Mouse (Mus musculus) gastrocnemius, postnatal 36 days (tissue): ENCODE results near the gene Nudt7. TPM values are rescaled to one million over a fixed set of nuclear protein-coding genes. Genes with fewer than 3 reads are reported as not detected.

Experiments
- DNase-seq, 2 experiments: peaks; one replicate each; pipeline ENCODE4 v3.0.0; 2022
- intact Hi-C: fragments of 180-260 bp; cut with DNase I; formaldehyde crosslinking; loops from one replicate; pipeline ENCODE4 v1.15.1; 2025
- long read RNA-seq, 2 experiments: library from polyadenylated mRNA; stranded (forward); transcript quantifications; one replicate each; pipeline ENCODE4 v2.0.0; 2021
- total RNA-seq, 2 experiments: library from RNA; stranded (reverse); gene quantifications; 2 replicates each; pipeline ENCODE4 v1.2.3; 2021

Nudt7 gene
- total RNA-seq = 10 to 100 TPM; 23.8 to 40.2 TPM
- long read RNA-seq, experiment 1, transcript Nudt7-202 (4 exons, 3,543 nt) = major isoform, 20 of 32 reads
- long read RNA-seq, experiment 1, partial matches to known transcripts = 1 of 32 reads
- long read RNA-seq, experiment 1, other reads (novel, unspliced or antisense) = 7 of 32 reads
- long read RNA-seq, experiment 2, transcript Nudt7-202 (4 exons, 3,543 nt) = major isoform, 58 of 74 reads
- long read RNA-seq, experiment 2, partial matches to known transcripts = 7 of 74 reads
- long read RNA-seq, experiment 2, other reads (novel, unspliced or antisense) = 1 of 74 reads

DNA sequence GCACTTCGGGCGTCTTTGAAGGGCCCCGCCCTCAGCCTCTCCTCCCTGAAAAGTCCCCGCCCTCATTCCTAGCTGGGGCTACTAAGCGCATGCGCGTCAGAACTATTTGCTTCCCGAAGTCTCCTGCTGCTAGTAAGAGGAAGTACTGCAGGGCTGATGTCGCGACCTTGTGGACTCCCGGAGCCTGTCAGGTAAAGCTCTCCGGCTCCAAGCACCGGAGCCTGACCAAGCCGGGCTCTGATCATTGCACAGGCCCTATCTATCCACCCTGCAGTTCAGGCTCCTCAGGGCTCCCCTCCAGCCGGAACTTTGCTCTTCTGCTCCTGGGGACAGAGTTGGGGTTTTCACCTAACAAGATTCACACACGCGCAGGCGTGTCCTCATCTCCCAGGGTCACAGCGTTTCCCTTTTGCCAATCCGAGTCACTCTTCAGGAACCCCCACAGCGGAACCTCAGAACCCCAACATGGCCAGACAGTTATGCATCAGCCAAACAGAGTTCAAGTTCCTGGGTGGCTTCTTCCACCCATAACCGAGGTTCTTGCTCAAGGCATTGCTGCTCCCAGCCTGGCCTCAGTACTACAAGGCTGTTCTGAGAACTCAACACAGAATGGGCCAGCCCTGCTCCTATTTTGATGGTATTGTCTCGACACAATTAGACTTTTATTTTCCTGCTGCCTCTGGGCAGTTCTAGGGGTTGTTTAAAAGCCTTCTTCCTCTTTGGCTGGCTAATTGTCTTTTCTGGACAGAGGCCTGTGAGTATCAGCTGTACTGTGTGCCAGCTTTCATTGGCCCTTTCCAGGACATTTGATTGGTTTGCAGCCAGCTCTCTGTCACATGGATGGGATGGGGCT, at the start of gene Nudt7:
Nudt7 (plus strand) TSS at position 48 of the 853 bp plus-strand sequence.
- intact Hi-C loops = no loop called here
- DNase-seq = peak; percentile 80 to 85

DNA sequence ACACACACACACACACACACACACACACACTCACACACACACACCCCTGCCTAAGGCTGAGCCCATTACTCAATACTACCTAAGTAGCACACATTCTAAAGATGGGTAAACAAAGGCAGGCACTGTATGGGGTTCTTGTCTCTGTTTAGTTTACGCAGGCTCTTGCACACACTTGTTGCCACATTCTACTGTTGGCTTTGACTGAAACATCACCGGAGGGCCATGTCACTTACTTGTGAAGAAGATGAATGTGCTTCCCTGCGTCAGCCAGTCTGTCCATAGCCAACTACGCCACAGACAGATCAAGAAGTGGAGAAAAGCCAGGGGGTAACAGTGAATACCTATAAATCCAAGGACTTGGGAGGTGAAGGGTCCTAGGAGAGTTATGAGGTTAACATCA, 45.4 kb upstream of the Nudt7 start:
- intact Hi-C loops = no loop called here
- no peak for DNase-seq

DNA sequence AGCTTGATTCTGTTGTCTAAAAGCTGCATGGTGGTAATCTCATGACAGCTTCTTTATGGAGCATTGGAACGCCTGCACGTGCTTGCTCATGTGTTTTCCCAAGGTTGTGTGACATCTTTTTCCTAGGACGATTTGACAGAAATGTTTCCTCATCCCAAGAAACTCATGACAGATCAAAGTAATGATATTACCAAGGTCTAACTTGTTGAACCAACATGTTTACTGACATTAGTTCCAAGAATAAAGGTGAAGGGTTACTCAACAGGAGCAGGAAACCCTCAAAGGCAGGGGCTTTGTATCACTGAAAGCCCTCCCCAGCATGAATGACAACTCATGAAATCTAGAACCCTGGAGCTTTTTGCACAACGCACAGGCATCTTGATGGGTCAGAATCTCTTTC, 42.6 kb upstream of the Nudt7 start:
- DNase-seq = no peak
- intact Hi-C loops = no loop called here

DNA sequence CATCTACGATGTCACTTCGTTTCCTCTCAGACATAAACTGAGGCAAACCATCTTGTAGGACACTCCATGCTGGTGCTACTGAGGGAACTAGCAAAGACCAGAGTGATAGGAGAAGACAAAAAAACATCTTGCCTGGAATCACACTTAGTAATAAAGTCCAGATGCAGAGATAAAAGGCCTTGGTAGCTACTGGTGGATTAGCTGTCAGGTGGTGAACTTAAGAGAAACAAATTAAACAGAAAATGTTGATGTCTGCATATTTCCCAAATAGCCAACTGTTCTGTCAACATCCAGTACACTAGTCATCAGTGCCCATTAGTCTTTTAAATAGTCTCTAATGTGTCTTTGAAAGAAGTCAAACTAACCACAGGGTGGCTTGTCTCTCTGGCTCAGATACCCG, 40.0 kb upstream of the Nudt7 start:
- intact Hi-C loops = no loop called here
- no peak for DNase-seq

DNA sequence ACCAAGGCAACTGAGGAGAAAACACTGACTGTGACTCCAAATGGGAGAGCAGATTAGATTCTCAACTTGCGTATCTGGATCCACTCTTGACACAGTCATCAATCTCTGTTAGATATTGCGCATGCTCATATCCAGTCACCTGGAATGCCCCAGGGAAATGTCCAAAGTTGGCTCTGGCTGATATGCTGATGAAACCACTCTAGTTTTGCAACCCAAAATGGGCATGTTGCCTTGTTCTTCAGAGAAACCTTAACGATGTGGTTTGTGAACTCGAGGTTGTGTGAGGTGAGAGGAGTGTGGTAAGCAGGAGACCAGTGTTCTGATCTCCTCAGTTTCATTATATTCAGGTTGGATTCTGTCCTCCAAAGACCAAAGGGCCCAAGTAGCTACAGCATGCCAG, 38.8 kb upstream of the Nudt7 start:
- intact Hi-C loops = no loop called here
- DNase-seq = no peak

DNA sequence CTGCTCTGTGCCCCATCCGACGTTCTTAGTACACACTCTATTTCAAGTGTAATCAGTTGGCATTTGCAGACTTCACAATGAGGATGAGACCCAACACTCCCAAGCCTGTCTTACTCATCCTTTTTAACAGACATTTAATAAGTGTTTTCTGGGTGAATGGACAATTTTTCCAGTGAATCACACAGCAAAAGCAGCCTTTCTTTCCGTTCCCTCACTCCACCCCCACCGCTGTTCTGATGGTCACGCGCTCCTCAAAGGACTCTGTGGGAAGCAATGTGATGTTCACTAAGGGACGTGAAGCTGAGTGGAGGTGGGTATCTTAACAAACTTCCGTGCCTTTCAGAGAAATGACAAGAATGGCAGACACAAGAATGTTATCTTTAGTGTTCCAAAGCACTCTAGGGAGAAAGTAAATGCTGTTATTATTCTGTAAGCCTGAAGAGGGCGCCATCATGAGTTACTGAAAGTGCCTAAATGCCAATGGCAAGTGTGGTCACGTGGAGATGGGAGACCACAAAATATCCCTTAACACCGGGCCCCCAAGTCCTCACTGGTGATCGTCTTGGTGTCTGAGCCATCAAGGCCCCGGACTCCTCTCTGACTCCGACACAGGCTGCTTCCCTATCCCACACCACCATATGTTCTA, 32.7 kb upstream of the Nudt7 start:
- intact Hi-C loops = no loop called here
- no peak for DNase-seq

DNA sequence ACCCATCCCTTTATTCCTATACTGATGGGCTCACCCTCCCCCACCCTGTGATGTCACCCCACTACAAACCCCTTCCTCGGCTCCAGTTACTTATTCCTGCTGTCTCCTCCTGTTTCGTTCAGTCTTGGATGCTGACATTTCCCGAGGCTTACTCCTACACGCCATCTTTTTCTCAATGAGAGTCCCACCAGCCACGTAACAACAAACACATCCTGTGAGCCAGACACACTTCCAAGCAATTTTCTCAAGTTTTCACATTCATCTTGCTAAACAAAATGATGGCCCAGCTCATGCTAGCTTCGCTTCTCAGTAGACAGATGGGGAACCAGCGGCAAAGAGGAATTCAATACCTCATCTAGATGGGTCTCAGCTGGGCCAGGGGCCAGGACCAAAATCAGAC, 30.0 kb upstream of the Nudt7 start:
- intact Hi-C loops = no loop called here
- DNase-seq = no peak

DNA sequence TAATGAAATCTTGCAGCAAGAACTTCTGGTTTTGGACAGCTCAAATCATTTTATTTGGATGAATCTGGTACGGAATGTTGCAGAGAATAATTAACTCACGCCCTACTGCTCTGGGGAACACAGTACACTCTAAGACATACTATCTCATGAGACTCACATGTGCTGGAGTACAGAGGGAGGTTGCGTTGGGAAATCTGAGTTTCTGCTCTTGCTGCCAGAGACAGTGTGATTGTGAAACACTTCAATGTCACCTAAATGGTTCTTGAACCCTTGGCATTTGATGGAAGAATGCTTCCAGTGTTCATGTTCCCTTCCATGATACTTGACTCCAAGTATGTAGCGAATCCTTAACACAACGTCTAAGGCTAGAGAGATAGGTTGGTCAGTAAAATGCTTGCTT, 27.4 kb upstream of the Nudt7 start:
- intact Hi-C loops = no loop called here

DNA sequence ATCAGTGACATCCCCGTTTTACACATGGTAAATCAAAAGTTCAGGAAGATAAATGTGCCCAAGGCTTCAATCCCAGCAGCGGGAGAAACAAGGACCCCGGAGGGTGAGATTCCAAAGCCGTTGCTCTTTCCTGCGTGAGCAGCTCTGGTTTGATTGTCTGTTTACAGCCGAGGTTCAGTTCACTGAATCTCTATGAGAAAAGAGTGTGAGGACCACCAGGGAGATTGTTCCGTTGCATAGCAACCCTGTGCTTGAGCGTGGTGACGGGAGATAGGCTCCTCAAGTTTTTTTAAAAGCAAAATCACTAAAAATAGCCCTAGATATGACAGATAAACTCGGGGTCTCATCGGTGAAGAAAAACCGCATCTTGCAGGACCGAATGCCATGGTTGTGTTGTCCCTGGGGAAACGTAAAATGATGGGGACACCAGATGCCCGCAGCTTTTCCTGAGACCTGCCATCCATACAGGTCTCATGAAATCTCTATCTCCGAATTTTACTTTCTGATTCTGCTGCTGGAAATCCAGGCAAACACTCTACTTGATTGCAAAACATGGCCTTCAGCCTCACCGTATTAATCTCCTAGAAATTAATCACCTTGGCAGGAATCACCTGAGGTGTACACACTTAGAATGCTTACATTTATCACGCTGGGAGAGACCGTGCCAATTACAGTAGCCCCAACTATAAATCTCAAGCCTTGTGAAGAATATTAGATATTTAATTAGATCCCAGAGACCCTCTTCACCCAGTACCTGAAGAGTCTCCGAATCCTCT, 23.8 kb upstream of the Nudt7 start:
- intact Hi-C loops = no loop called here
- no peak for DNase-seq

More for the DNA sequence above, 27.4 kb upstream of the Nudt7 start:
- no peak for DNase-seq

DNA sequence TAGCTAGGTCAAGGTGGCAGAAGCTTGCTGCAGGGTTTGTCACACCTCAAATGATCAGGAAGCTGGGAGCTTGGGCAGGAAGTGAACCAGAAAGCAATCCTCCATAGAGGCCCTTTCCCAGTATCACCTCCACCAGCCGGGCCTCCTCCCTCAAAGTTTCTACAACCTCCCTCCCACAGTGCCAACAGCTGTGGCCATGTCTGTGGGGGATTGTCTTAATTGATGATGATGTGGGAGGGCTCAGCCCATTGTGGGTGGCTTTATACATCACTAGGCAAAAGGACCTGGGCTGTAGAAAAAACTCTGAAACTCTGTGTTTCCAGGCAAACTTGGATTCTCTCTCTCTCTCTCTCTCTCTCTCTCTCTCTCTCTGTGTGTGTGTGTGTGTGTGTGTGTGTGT, 18.3 kb upstream of the Nudt7 start:
- intact Hi-C loops = no loop called here

DNA sequence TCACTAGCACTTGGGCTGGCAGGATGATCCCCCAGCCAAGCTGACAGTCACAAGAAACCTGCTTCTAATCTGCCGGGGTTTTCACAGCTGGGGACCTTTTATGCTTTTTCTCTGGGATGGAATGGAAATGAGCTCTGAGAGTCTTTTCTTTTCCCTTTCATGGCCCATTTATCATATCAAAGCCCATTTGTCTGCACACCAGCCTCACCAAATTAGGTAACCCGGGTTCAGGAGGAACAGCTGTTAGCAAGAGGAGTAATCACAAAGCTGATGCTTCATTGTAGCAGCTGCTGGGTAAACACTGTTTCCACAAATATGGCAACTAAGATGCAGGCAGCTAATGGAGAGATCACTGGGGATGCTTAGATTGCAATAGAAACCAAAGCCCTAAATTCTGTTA, 17.3 kb upstream of the Nudt7 start:
- DNase-seq = no peak
- intact Hi-C loops = no loop called here

More for the DNA sequence above, 18.3 kb upstream of the Nudt7 start:
- no peak for DNase-seq

DNA sequence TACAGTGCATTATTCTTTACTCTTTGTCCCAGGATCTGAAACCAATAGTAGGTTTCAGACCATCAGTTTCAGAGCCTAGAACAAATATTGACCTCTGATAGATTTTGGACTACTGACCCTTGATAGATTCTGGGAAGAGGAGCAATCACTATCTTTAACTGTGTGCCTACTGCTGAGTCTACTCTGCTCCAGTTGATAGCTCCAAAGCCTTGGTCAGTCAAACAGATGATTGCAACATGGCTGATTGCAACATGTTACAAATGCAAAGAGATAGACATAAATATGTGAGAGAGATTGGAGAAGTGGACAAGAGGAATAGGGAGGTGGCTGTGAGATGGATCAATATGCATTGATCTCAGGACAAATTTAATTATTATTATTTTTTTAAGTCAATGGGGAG, 15.9 kb upstream of the Nudt7 start:
- intact Hi-C loops = no loop called here
- DNase-seq = no peak

DNA sequence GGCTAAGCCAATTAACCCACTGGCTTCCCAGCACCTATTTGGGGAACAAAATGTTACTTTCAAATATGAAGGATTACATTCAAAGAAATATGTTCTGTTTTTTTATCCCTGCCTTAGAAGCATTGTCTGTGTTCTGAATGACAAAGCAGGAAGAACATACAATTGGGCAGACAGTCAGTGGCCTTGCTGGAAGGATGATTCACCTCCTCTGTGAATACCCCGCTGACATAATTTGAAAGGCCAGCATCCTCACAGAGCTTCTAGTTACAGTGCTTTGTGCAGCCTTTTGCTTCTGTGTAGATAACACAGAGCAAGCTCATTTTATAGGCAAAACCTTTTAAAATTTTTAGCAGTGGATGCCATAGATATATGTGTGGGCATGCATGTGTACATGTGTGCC, 11.6 kb upstream of the Nudt7 start:
- DNase-seq = no peak
- intact Hi-C loops = no loop called here

DNA sequence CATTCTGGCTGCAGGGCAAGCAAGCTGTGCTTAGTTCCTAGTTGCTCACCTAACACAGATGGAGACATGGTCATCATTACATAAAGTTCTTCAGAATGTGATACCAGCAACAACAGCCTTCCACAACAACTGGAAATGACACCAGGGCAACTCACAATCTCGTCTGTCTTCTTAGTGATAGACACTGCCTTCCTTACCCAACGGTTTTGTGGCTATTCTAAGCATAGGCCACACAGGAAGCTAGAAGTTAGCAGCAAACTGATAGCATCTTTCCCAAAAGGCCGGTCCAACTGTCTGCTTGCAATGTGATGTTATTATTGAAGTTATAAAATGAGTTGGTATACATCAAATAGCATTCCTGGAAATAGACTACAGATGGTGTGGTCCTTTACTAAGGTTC, 9.7 kb upstream of the Nudt7 start:
- intact Hi-C loops = no loop called here

DNA sequence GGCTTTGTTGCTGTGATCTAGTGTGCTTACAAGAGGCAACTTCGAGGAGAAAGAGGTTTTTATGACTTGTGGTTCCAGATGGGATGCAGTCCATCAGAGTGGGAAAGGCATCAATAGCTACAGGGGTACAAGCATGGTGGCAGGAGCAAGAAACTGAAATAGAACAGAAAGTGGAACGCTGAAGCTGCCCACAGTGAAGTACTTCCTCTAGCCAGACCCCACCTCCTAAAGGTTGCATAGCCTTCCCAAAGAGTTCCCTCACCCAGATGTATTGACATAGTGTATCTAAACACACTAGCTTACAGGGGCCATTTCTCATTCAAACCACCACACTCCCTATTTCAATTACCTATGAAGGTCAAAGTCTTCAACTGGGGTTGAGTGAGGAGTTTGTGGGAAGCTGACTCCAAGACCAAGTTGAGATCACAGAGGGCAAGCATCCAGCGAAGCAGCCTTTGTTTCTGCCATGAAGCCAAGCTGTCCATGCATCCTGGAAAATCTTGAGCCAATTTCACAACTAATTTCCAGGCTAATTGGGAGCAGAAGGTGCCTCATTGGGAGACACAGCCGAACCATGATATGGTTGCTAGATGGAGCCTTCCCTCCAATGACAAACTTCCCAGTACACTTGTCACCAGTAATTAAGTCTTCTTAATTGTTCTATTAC, 9.1 kb upstream of the Nudt7 start:
- intact Hi-C loops = no loop called here
- DNase-seq = no peak

More for the DNA sequence above, 9.7 kb upstream of the Nudt7 start:
- DNase-seq = no peak

DNA sequence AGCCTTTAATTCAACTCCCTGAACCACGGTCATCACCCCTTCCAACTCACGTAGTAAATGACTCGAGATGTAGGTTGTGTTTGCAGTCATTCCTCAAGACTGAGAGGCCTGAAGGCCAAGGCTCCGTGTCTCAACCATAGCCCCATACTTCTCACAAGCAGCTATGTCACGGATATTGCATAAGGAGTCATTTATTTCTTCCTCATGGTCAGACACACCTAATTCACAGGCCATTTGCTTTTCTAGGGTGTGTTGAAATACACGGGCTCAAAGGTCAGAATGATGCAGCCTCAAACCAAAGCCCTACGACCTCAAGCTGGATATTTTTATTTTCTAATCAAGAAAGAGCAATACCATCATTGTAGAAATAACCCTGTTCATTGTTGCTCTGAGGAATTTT, 2.5 kb upstream of the Nudt7 start:
- intact Hi-C loops = no loop called here

DNA sequence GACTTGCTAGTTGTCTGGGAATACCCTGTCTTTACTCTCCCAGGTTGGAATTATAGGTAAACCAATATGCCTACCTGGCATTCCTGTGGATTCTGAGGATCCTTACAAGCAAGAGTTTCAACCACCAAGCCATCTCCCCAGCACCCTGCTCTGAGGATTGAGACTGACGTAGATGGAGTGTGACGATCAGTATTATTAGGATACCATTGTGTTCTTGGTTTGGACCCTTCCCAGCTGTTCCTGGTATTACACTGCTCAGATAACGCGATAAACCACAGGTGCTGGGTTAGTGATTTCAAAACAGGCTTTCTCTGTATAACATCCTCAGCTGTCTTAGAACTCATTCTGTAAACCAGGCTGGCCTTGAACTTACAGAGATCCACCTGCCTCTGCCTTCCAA, 1.9 kb upstream of the Nudt7 start:
- no peak for DNase-seq
- intact Hi-C loops = no loop called here

More for the DNA sequence above, 2.5 kb upstream of the Nudt7 start:
- no peak for DNase-seq

DNA sequence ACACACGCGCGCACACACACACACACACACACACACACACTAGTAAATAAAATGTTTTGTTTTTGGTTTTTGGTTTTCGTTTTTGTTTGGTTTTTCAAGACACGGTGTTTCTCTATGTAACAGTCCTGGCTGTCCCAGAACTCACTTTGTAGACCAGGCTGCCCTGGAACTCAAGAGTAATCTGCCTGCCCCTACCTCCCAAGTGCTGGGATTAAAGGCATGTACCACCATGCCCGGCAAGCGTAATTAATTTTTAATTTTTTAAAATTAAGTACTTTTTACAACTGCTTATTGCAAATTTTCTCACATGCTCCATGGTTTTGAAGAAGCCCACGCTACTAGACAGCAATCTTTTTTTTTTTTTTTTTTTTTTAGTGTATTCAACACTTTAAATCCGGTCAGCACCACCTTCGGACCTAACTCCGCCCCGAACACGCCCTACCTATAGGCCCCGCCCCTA, 277 bp upstream of the Nudt7 start:
- no peak for DNase-seq
- intact Hi-C loops = no loop called here

DNA sequence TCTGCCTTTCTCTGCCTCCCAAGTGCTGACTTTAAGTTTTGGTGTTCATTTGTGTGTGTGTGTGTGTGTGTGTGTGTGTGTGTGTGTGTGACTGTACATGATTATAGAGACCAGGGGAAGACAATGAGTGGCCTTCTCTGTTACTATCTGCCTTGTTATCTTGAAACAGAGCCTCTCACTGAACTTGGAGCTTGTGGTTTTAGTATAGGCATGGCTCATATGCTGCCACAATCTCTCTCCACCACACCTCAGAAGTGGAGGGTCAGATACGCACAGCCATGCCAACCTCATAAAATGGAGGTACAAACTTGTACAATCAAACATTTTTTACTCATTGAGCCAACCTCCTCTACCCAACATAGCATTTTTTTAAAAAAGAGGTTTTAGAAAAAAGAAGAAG, 3.4 kb downstream of the Nudt7 start:
- no peak for DNase-seq
- intact Hi-C loops = no loop called here

DNA sequence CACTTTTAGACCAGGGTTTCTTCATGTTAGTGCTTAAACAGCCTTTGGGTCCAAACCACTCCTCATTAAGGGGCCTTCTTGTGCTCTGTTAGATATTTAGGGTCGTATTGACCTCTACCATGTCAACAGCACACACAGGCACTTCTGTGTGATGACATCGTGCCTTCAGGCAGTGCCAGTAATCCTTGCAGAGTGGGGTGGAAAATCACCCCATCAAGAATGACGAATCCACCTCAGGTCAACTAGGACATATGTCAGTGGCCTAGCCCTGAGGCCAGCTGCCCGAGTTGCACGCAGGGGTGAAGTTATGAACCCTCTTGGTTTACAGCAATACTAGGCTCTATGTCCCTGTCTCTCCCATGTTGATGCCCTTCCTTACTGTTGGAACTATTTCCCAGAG, 3.8 kb downstream of the Nudt7 start:
- intact Hi-C loops = no loop called here
- no peak for DNase-seq
